Mouse (Mus musculus): Measurements from ENCODE around the gene Ndufs3. TPM values are rescaled to one million over a fixed set of nuclear protein-coding genes. Genes with fewer than 3 reads are reported as not detected.

Gene Ndufs3
- total and polyA plus RNA-seq, 3 experiments = 134 to 193 TPM; not detected in 1

DNA sequence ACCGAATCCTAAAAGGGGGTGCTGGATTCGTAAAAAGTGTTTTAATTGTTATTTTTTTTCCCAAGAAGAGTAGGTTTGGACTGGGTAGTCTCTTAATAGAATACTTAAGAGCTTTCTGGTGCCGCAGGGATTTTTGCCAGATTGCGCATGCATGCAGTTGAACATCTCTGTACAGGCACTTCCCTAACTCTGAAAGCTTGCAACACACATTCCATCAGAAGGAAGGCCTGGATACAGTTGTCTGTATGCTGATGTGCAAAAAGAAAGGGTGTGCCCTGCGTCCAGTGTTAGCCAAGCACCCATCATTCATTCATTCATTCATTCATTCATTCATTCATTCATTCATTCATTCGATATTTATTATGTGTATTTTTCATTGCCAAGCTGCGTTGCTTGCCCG is 35.1 kb upstream of the Ndufs3 start:
- no peaks in the 10 kb centered on the region for H3K27me3 ChIP-seq (ENCODE audit: control insufficient read depth in 1 of 2, insufficient read depth in 2 of 2, low read length in 2 of 2)
- peak overlapping the region; percentile 46 to 80 for H3K4me3 ChIP-seq (ENCODE audit: control insufficient read depth in 1 of 2, insufficient read depth in 1 of 2, low read depth in 2 of 2, low read length in 2 of 2)
- H3K79me2 ChIP-seq (ENCODE audit: control insufficient read depth, insufficient read depth, low read length, poor library complexity) = peaks cover 46% of the 10 kb centered on the region
- H3K27ac ChIP-seq (ENCODE audit: control insufficient read depth, low read depth, low read length) = no peak overlapping the region
- TF ChIP-seq MEF2A (IDR thresholded peaks at IDR 0.05; ENCODE audit: extremely low read depth, insufficient replicate concordance, low read depth, low read length, poor library complexity, severe bottlenecking) (no peak), ZMIZ1 (IDR thresholded peaks at IDR 0.05; ENCODE audit: low read depth, low read length) (no peak), JUND (IDR thresholded peaks at IDR 0.05; ENCODE audit: low read depth, low read length) (no peak), RCOR1 (IDR thresholded peaks at IDR 0.05; ENCODE audit: low read depth, low read length) (no peak), ZC3H11A (IDR thresholded peaks at IDR 0.05; ENCODE audit: low read depth, low read length) (no peak), MYB (IDR thresholded peaks at IDR 0.05; ENCODE audit: low read depth, low read length) (no peak), NELFE (IDR thresholded peaks at IDR 0.05; ENCODE audit: low read depth, low read length) (no peak)
- no peaks in the 10 kb centered on the region for H3K9me3 ChIP-seq (replicated peaks; ENCODE audit: insufficient read depth, low read length)
- H3K4me1 ChIP-seq (ENCODE audit: control insufficient read depth in 1 of 2, insufficient read depth in 2 of 2, low read length in 2 of 2) = peaks cover 9 to 14% of the 10 kb centered on the region in 2 experiments
- DNase-seq (ENCODE audit: low read depth, low spot score) = no peak
- H3K36me3 ChIP-seq (ENCODE audit: control insufficient read depth in 1 of 2, insufficient read depth in 2 of 2, low read length in 2 of 2) = peaks cover 6 to 36% of the 10 kb centered on the region in 2 experiments
- H3K9ac ChIP-seq (ENCODE audit: control insufficient read depth, low read depth, low read length, poor library complexity, severe bottlenecking) = peak overlapping the region; percentile 69

DNA sequence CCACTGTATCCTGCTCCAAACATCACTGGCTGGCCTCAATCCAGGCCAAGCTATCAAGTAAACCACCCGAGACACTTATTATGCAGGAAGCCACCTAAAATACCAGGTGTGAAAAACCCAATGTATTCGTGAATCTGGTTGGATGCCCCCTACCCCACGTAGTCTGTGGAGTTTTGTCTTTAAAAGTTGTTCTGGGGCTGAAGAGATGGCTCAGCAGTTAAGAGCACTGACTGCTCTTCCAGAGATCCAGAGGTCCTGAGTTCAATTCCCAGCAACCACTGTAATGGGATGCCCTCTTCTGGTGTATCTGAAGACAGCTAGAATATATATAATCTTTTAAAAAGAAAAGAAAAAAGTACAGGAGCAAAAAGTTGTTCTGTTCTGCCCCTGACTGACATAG is 33.7 kb upstream of the Ndufs3 start:
- no peaks in the 10 kb centered on the region for H3K9me3 ChIP-seq (replicated peaks; ENCODE audit: insufficient read depth, low read length)
- H3K27me3 ChIP-seq (ENCODE audit: control insufficient read depth in 1 of 2, insufficient read depth in 2 of 2, low read length in 2 of 2) = no peaks in the 10 kb centered on the region
- no peak overlapping the region for H3K4me3 ChIP-seq (ENCODE audit: control insufficient read depth in 1 of 2, insufficient read depth in 1 of 2, low read depth in 2 of 2, low read length in 2 of 2)
- TF ChIP-seq HCFC1 (IDR thresholded peaks at IDR 0.05; ENCODE audit: low read depth, low read length) (no peak), ELF1 (IDR thresholded peaks at IDR 0.05; ENCODE audit: low read depth, low read length) (no peak), CTCF (IDR thresholded peaks at IDR 0.05 in 2 of 3, conservative IDR thresholded peaks at IDR 0.05 in 1 of 3; ENCODE audit: control insufficient read depth in 1 of 3, insufficient read depth in 1 of 3, low read depth in 2 of 3, low read length in 3 of 3, poor library complexity in 1 of 3, severe bottlenecking in 1 of 3) (0 out of 6 replicates have a peak, but pooled peaks of 1 of the 3 experiments have one; percentile 10), RCOR1 (IDR thresholded peaks at IDR 0.05; ENCODE audit: low read depth, low read length) (no peak), EP300 (IDR thresholded peaks at IDR 0.05; ENCODE audit: low read depth in 1 of 2, low read length in 2 of 2) (no peak), MYC (IDR thresholded peaks at IDR 0.05; ENCODE audit: low read depth, low read length) (no peak), NRF1 (IDR thresholded peaks at IDR 0.05; ENCODE audit: insufficient read depth, low read depth, low read length, poor library complexity, severe bottlenecking) (no peak), MAZ (IDR thresholded peaks at IDR 0.05; ENCODE audit: low read depth, low read length) (no peak), ZC3H11A (IDR thresholded peaks at IDR 0.05; ENCODE audit: low read depth, low read length) (no peak), POLR2AphosphoS2 (IDR thresholded peaks at IDR 0.05; ENCODE audit: low read length) (no peak), RAD21 (IDR thresholded peaks at IDR 0.05; ENCODE audit: low read depth, low read length) (no peak; the same call in 1 of the 2 replicates), TBP (IDR thresholded peaks at IDR 0.05; ENCODE audit: low read depth, low read length) (peak; percentile 61; the same call in 1 of the 2 replicates), UBTF (IDR thresholded peaks at IDR 0.05; ENCODE audit: borderline replicate concordance, insufficient read depth, low read depth, low read length) (no peak), MXI1 (IDR thresholded peaks at IDR 0.05; ENCODE audit: low read depth, low read length) (no peak), KAT2A (conservative IDR thresholded peaks at IDR 0.05; ENCODE audit: low read depth, low read length) (no peak)
- peaks cover 1 to 22% of the 10 kb centered on the region in 2 experiments; a peak in 3 of 4 replicates for H3K36me3 ChIP-seq (ENCODE audit: control insufficient read depth in 1 of 2, insufficient read depth in 2 of 2, low read length in 2 of 2)
- no peak overlapping the region for H3K27ac ChIP-seq (ENCODE audit: control insufficient read depth, low read depth, low read length)
- no peak for DNase-seq (ENCODE audit: low read depth, low spot score)
- peaks cover 9 to 14% of the 10 kb centered on the region in 2 experiments for H3K4me1 ChIP-seq (ENCODE audit: control insufficient read depth in 1 of 2, insufficient read depth in 2 of 2, low read length in 2 of 2)
- H3K79me2 ChIP-seq (ENCODE audit: control insufficient read depth, insufficient read depth, low read length, poor library complexity) = peaks cover 32% of the 10 kb centered on the region
- no peak overlapping the region for H3K9ac ChIP-seq (ENCODE audit: control insufficient read depth, low read depth, low read length, poor library complexity, severe bottlenecking)
